Mouse (Mus musculus) left cerebral cortex, adult 11 months (tissue): ENCODE measurements around the gene Ocrl.

ENCODE experiments used
- DNase-seq: peaks from one replicate; pipeline ENCODE4 v3.0.0; 2022; ENCODE audit warnings: low spot score

Ocrl gene

GRCm38 (mm10) chrX:47977078-47977477, 64.9 kb downstream of the Ocrl start:
- no peak for DNase-seq

GRCm38 (mm10) chrX:47985000-47985619, 72.9 kb downstream of the Ocrl start:
- DNase-seq = peak; percentile 61

- no peak for DNase-seq
These were observed 75.8 kb downstream of the Ocrl start for GRCm38 (mm10) chrX:47988024-47988423.

- DNase-seq = peak; percentile 47
These were observed 80.4 kb downstream of the Ocrl start for GRCm38 (mm10) chrX:47992606-47993005.

- no peak for DNase-seq
These were observed 86.2 kb downstream of the Ocrl start for GRCm38 (mm10) chrX:47998412-47998811.

- DNase-seq = no peak
These were observed 89.0 kb downstream of the Ocrl start for GRCm38 (mm10) chrX:48001151-48001550.

- no peak for DNase-seq
These were observed 92.6 kb downstream of the Ocrl start for GRCm38 (mm10) chrX:48004786-48005185.

- DNase-seq = no peak
These were observed 93.9 kb downstream of the Ocrl start for GRCm38 (mm10) chrX:48006062-48006461.

GRCm38 (mm10) chrX:48011656-48012055, 99.5 kb downstream of the Ocrl start:
- DNase-seq = no peak
